Mouse (Mus musculus): ENCODE results near the gene Phf1.
"Not testable (repeated sequence)": the region's sequence is repeated elsewhere in the genome, so short reads cannot be mapped to it uniquely, and the experiment has no call there.

The Phf1 gene

GRCm38 (mm10) chr17:26951406-26951805 lies 18.6 kb downstream of the Phf1 start:
- peak; percentile 53 to 67 for DNase-seq

- no peak for DNase-seq
Measured at GRCm38 (mm10) chr17:26951952-26952877, 19.4 kb downstream of the Phf1 start.

GRCm38 (mm10) chr17:26953201-26953600 lies 20.3 kb downstream of the Phf1 start:
- DNase-seq = no peak

- DNase-seq = no peak
Measured at GRCm38 (mm10) chr17:26953726-26954125, 20.9 kb downstream of the Phf1 start.

GRCm38 (mm10) chr17:26956309-26956708 lies 23.5 kb downstream of the Phf1 start:
- DNase-seq = no peak

- DNase-seq = no peak
Measured at GRCm38 (mm10) chr17:26956895-26957294, 24.0 kb downstream of the Phf1 start.

- no peak for DNase-seq
Measured at GRCm38 (mm10) chr17:26957872-26958271, 25.0 kb downstream of the Phf1 start.

- DNase-seq = no peak
Measured at GRCm38 (mm10) chr17:26958880-26959279, 26.0 kb downstream of the Phf1 start.

GRCm38 (mm10) chr17:26959815-26960214 lies 27.0 kb downstream of the Phf1 start:
- no peak for DNase-seq

- no peak for DNase-seq
Measured at GRCm38 (mm10) chr17:26961572-26962240, 28.9 kb downstream of the Phf1 start.

- no peak for DNase-seq
Measured at GRCm38 (mm10) chr17:26966993-26967392, 34.1 kb downstream of the Phf1 start.

GRCm38 (mm10) chr17:26967477-26967876 lies 34.6 kb downstream of the Phf1 start:
- no peak for DNase-seq

GRCm38 (mm10) chr17:26968200-26968611 lies 35.4 kb downstream of the Phf1 start:
- no peak for DNase-seq

GRCm38 (mm10) chr17:26969257-26969656 lies 36.4 kb downstream of the Phf1 start:
- DNase-seq = no peak

GRCm38 (mm10) chr17:26970221-26970620 lies 37.4 kb downstream of the Phf1 start:
- no peak for DNase-seq

- DNase-seq = no peak
Measured at GRCm38 (mm10) chr17:26971247-26971905, 38.5 kb downstream of the Phf1 start.

GRCm38 (mm10) chr17:26972107-26972506 lies 39.3 kb downstream of the Phf1 start:
- no peak for DNase-seq

- DNase-seq = peak; percentile 96
Measured at GRCm38 (mm10) chr17:26972703-26973574, 40.1 kb downstream of the Phf1 start, which contains the start of gene Zbtb9. Zbtb9 (plus strand) TSS chr17:26973167.

GRCm38 (mm10) chr17:26974547-26974946 lies 41.7 kb downstream of the Phf1 start:
- no peak for DNase-seq

- DNase-seq = no peak
Measured at GRCm38 (mm10) chr17:26975415-26975814, 42.6 kb downstream of the Phf1 start.

GRCm38 (mm10) chr17:26977354-26977753 lies 44.5 kb downstream of the Phf1 start:
- DNase-seq = not testable (repeated sequence)

GRCm38 (mm10) chr17:26979426-26979825 lies 46.6 kb downstream of the Phf1 start:
- no peak for DNase-seq
